Mouse (Mus musculus) mesoderm, embryonic 11.5 days (tissue): Measurements from ENCODE around the gene Camk1d.
"Not testable (repeated sequence)": the region's sequence is repeated elsewhere in the genome, so short reads cannot be mapped to it uniquely, and the experiment has no call there.

Experiments
- DNase-seq: peaks from one replicate; pipeline ENCODE4 v3.0.0-alpha.2; 2012; ENCODE audit warnings: low read depth, low spot score

Gene Camk1d

GRCm38 (mm10) chr2:5249969-5250368 lies 464.3 kb downstream of the Camk1d start:
- no peak for DNase-seq

GRCm38 (mm10) chr2:5249199-5249598 lies 465.1 kb downstream of the Camk1d start:
- not testable (repeated sequence) for DNase-seq
